Mouse (Mus musculus): Measurements from ENCODE around the gene Timm29. TPM values are rescaled to one million over a fixed set of nuclear protein-coding genes. Genes with fewer than 3 reads are reported as not detected.
A peak's percentile ranks its signal among the peaks of the same experiment; 100 is the strongest.
"Not testable (repeated sequence)": the region's sequence is repeated elsewhere in the genome, so short reads cannot be mapped to it uniquely, and the experiment has no call there.

Gene Timm29
- polyA plus RNA-seq, 1 experiment from 2014 or later: 14.1 TPM

- H3K4me2 ChIP-seq (ENCODE audit: low read depth, low read length): no peak overlapping the region
- WGBS (ENCODE audit: insufficient replicate concordance): 70% methylated on average over 6 of the region's 6 CpGs
- H3K9ac ChIP-seq (ENCODE audit: low read depth, low read length): no peak overlapping the region
- H3K27me3 ChIP-seq (ENCODE audit: control insufficient read depth, insufficient read depth, low read depth, low read length): no peaks in the 10 kb centered on the region
- ATAC-seq (ENCODE audit: low read depth): no peak
- no peak overlapping the region for H3K27ac ChIP-seq (ENCODE audit: low read length)
- H3K4me3 ChIP-seq (ENCODE audit: low read depth, low read length): no peak overlapping the region
- H3K4me1 ChIP-seq (ENCODE audit: control insufficient read depth, low read depth, low read length): peaks cover 24% of the 10 kb centered on the region
- H3K36me3 ChIP-seq (ENCODE audit: control insufficient read depth, insufficient read depth): peaks cover 32% of the 10 kb centered on the region
- H3K9me3 ChIP-seq (replicated peaks; ENCODE audit: control insufficient read depth, low read length): no peaks in the 10 kb centered on the region
These were observed 1.2 kb upstream of the Timm29 start for GRCm38 (mm10) chr9:21591127-21591830.

- Histone ChIP-seq H3K9ac (ENCODE audit: low read depth, low read length) (peak overlapping the region; percentile 91), H3K27ac (ENCODE audit: low read length) (peak overlapping the region; percentile 64), H3K36me3 (ENCODE audit: control insufficient read depth, insufficient read depth) (peaks cover 25% of the 10 kb centered on the region), H3K4me2 (ENCODE audit: low read depth, low read length) (peak overlapping the region; percentile 97), H3K4me3 (ENCODE audit: low read depth, low read length) (peak overlapping the region; percentile 93), H3K27me3 (ENCODE audit: control insufficient read depth, insufficient read depth, low read depth, low read length) (no peaks in the 10 kb centered on the region), H3K9me3 (replicated peaks; ENCODE audit: control insufficient read depth, low read length) (no peaks in the 10 kb centered on the region), H3K4me1 (ENCODE audit: control insufficient read depth, low read depth, low read length) (peaks cover 24% of the 10 kb centered on the region)
- peak; percentile 31 for ATAC-seq (ENCODE audit: low read depth)
- WGBS (ENCODE audit: insufficient replicate concordance): 14% methylated on average over 17 of the region's 17 CpGs
These were observed 455 bp upstream of the Timm29 start for GRCm38 (mm10) chr9:21591831-21592702.

GRCm38 (mm10) chr9:21593122-21593721 is 700 bp downstream of the Timm29 start:
- H3K27ac ChIP-seq (ENCODE audit: low read length): peak overlapping the region; percentile 87
- peak; percentile 68 for ATAC-seq (ENCODE audit: low read depth)
- peak overlapping the region; percentile 97 for H3K4me2 ChIP-seq (ENCODE audit: low read depth, low read length)
- H3K4me3 ChIP-seq (ENCODE audit: low read depth, low read length): peak overlapping the region; percentile 93
- H3K9ac ChIP-seq (ENCODE audit: low read depth, low read length): peak overlapping the region; percentile 91
- H3K36me3 ChIP-seq (ENCODE audit: control insufficient read depth, insufficient read depth): peaks cover 14% of the 10 kb centered on the region
- peaks cover 24% of the 10 kb centered on the region for H3K4me1 ChIP-seq (ENCODE audit: control insufficient read depth, low read depth, low read length)
- H3K27me3 ChIP-seq (ENCODE audit: control insufficient read depth, insufficient read depth, low read depth, low read length): no peaks in the 10 kb centered on the region
- WGBS (ENCODE audit: insufficient replicate concordance): under 1% methylated on average over 65 of the region's 69 CpGs
- no peaks in the 10 kb centered on the region for H3K9me3 ChIP-seq (replicated peaks; ENCODE audit: control insufficient read depth, low read length)

- H3K36me3 ChIP-seq (ENCODE audit: control insufficient read depth, insufficient read depth); H3K9ac ChIP-seq (ENCODE audit: low read depth, low read length); H3K9me3 ChIP-seq (replicated peaks; ENCODE audit: control insufficient read depth, low read length); H3K4me3 ChIP-seq (ENCODE audit: low read depth, low read length); H3K27ac ChIP-seq (ENCODE audit: low read length); H3K27me3 ChIP-seq (ENCODE audit: control insufficient read depth, insufficient read depth, low read depth, low read length); ATAC-seq (ENCODE audit: low read depth): not testable (repeated sequence)
- Histone ChIP-seq H3K4me1 (ENCODE audit: control insufficient read depth, low read depth, low read length) (peaks cover 24% of the 10 kb centered on the region), H3K4me2 (ENCODE audit: low read depth, low read length) (peak overlapping the region; percentile 97)
- WGBS (ENCODE audit: insufficient replicate concordance): 79% methylated on average over 8 of the region's 8 CpGs
These were observed 1.8 kb downstream of the Timm29 start for GRCm38 (mm10) chr9:21594350-21594749.

- H3K27ac ChIP-seq (ENCODE audit: low read length): no peak overlapping the region
- H3K36me3 ChIP-seq (ENCODE audit: control insufficient read depth, insufficient read depth): no peaks in the 10 kb centered on the region; the same call in 1 of the 2 replicates
- no peak overlapping the region for H3K4me2 ChIP-seq (ENCODE audit: low read depth, low read length)
- ATAC-seq (ENCODE audit: low read depth): no peak
- WGBS (ENCODE audit: insufficient replicate concordance): 81% methylated on average over 2 of the region's 2 CpGs
- no peak overlapping the region for H3K9ac ChIP-seq (ENCODE audit: low read depth, low read length)
- no peak overlapping the region for H3K4me3 ChIP-seq (ENCODE audit: low read depth, low read length)
- H3K27me3 ChIP-seq (ENCODE audit: control insufficient read depth, insufficient read depth, low read depth, low read length): no peaks in the 10 kb centered on the region
- no peaks in the 10 kb centered on the region for H3K9me3 ChIP-seq (replicated peaks; ENCODE audit: control insufficient read depth, low read length)
- H3K4me1 ChIP-seq (ENCODE audit: control insufficient read depth, low read depth, low read length): peaks cover 27% of the 10 kb centered on the region
These were observed 2.3 kb downstream of the Timm29 start for GRCm38 (mm10) chr9:21594838-21595237.

- peaks cover 29% of the 10 kb centered on the region for H3K4me1 ChIP-seq (ENCODE audit: control insufficient read depth, low read depth, low read length)
- no peak overlapping the region for H3K27ac ChIP-seq (ENCODE audit: low read length)
- H3K4me3 ChIP-seq (ENCODE audit: low read depth, low read length): no peak overlapping the region
- H3K9ac ChIP-seq (ENCODE audit: low read depth, low read length): no peak overlapping the region
- no peaks in the 10 kb centered on the region for H3K27me3 ChIP-seq (ENCODE audit: control insufficient read depth, insufficient read depth, low read depth, low read length)
- WGBS (ENCODE audit: insufficient replicate concordance): 27% methylated on average over 2 of the region's 2 CpGs
- ATAC-seq (ENCODE audit: low read depth): no peak
- no peak overlapping the region for H3K4me2 ChIP-seq (ENCODE audit: low read depth, low read length)
- H3K9me3 ChIP-seq (replicated peaks; ENCODE audit: control insufficient read depth, low read length): no peaks in the 10 kb centered on the region
- no peaks in the 10 kb centered on the region for H3K36me3 ChIP-seq (ENCODE audit: control insufficient read depth, insufficient read depth)
These were observed 5.7 kb downstream of the Timm29 start for GRCm38 (mm10) chr9:21598198-21598597.

- no peak overlapping the region for H3K4me2 ChIP-seq (ENCODE audit: low read depth, low read length)
- no peaks in the 10 kb centered on the region for H3K36me3 ChIP-seq (ENCODE audit: control insufficient read depth, insufficient read depth)
- H3K4me1 ChIP-seq (ENCODE audit: control insufficient read depth, low read depth, low read length): peaks cover 14% of the 10 kb centered on the region
- H3K4me3 ChIP-seq (ENCODE audit: low read depth, low read length): no peak overlapping the region
- H3K9ac ChIP-seq (ENCODE audit: low read depth, low read length): no peak overlapping the region
- no peak overlapping the region for H3K27ac ChIP-seq (ENCODE audit: low read length)
- peak; percentile 68 for ATAC-seq (ENCODE audit: low read depth)
- no peaks in the 10 kb centered on the region for H3K9me3 ChIP-seq (replicated peaks; ENCODE audit: control insufficient read depth, low read length)
- no peaks in the 10 kb centered on the region for H3K27me3 ChIP-seq (ENCODE audit: control insufficient read depth, insufficient read depth, low read depth, low read length)
- 41% methylated on average over 3 of the region's 3 CpGs for WGBS (ENCODE audit: insufficient replicate concordance)
These were observed 7.7 kb downstream of the Timm29 start for GRCm38 (mm10) chr9:21600186-21600585.

GRCm38 (mm10) chr9:21601073-21601472 is 8.6 kb downstream of the Timm29 start:
- no peaks in the 10 kb centered on the region for H3K36me3 ChIP-seq (ENCODE audit: control insufficient read depth, insufficient read depth)
- H3K9me3 ChIP-seq (replicated peaks; ENCODE audit: control insufficient read depth, low read length): no peaks in the 10 kb centered on the region
- H3K27me3 ChIP-seq (ENCODE audit: control insufficient read depth, insufficient read depth, low read depth, low read length): no peaks in the 10 kb centered on the region
- H3K4me3 ChIP-seq (ENCODE audit: low read depth, low read length): no peak overlapping the region
- H3K4me2 ChIP-seq (ENCODE audit: low read depth, low read length): no peak overlapping the region
- H3K9ac ChIP-seq (ENCODE audit: low read depth, low read length): no peak overlapping the region
- WGBS (ENCODE audit: insufficient replicate concordance): 63% methylated on average over 2 of the region's 2 CpGs
- H3K4me1 ChIP-seq (ENCODE audit: control insufficient read depth, low read depth, low read length): peaks cover 14% of the 10 kb centered on the region
- H3K27ac ChIP-seq (ENCODE audit: low read length): no peak overlapping the region
- ATAC-seq (ENCODE audit: low read depth): no peak

Data from liver, embryonic 16.5 days (tissue).